Mouse (Mus musculus) MEL (cell line): ENCODE results near the gene Pigb. TPM values are rescaled to one million over a fixed set of nuclear protein-coding genes. Genes with fewer than 3 reads are reported as not detected.

Source experiments
- DNase-seq: peaks from one replicate; pipeline ENCODE4 v3.0.0; 2011; ENCODE audit warnings: low read depth, low spot score
- H3K27ac ChIP-seq: 2 replicates; pipeline ENCODE4 v1.5.1; 2012; ENCODE audit warnings: low read depth, mild to moderate bottlenecking, control low read depth, low read length, moderate library complexity; ENCODE audit not compliant: control insufficient read depth
- H3K27me3 ChIP-seq, 2 experiments: fragments of 150-350 bp in 1 of 2; sonication (generic) in 1 of 2; 2 replicates each; pipeline ENCODE4 v1.6.1; 2012; ENCODE audit warnings: low read length in 2 of 2, mild to moderate bottlenecking in 2 of 2, improper control_type of control experiment in 1 of 2, moderate library complexity in 1 of 2; ENCODE audit not compliant: insufficient read depth in 2 of 2, control insufficient read depth in 1 of 2
- H3K36me3 ChIP-seq, 2 experiments: 2 replicates each; pipeline ENCODE4 v1.6.1; 2012 to 2014; ENCODE audit warnings: low read length in 2 of 2, improper control_type of control experiment in 1 of 2, inconsistent platforms in 1 of 2, mild to moderate bottlenecking in 1 of 2; ENCODE audit not compliant: insufficient read depth in 2 of 2, control insufficient read depth in 1 of 2
- H3K4me1 ChIP-seq, 2 experiments: fragments of 150-350 bp in 1 of 2; sonication (generic) in 1 of 2; 2 replicates each; pipeline ENCODE4 v1.6.1; 2012; ENCODE audit warnings: low read length in 2 of 2, improper control_type of control experiment in 1 of 2, mild to moderate bottlenecking in 1 of 2; ENCODE audit not compliant: insufficient read depth in 2 of 2, control insufficient read depth in 1 of 2
- H3K4me3 ChIP-seq, 2 experiments: fragments of 150-350 bp in 1 of 2; sonication (generic) in 1 of 2; 2 replicates each; pipeline ENCODE4 v1.5.1; 2012; ENCODE audit warnings: low read depth in 2 of 2, low read length in 2 of 2, mild to moderate bottlenecking in 2 of 2, moderate library complexity in 2 of 2, control low read depth in 1 of 2, improper control_type of control experiment in 1 of 2; ENCODE audit not compliant: control insufficient read depth in 1 of 2, insufficient read depth in 1 of 2
- H3K79me2 ChIP-seq: 2 replicates; pipeline ENCODE4 v1.6.1; 2012; ENCODE audit warnings: mild to moderate bottlenecking, low read length, moderate library complexity; ENCODE audit not compliant: control insufficient read depth, poor library complexity, insufficient read depth
- H3K9ac ChIP-seq: 2 replicates; pipeline ENCODE4 v1.6.1; 2012; ENCODE audit warnings: low read depth, mild to moderate bottlenecking, control low read depth, low read length, moderate library complexity; ENCODE audit not compliant: control insufficient read depth, poor library complexity, severe bottlenecking
- H3K9me3 ChIP-seq: fragments of 150-350 bp; sonication (generic); replicated peaks from 2 replicates; pipeline ENCODE4 v1.6.1; 2012; ENCODE audit warnings: mild to moderate bottlenecking, low read length, improper control_type of control experiment, moderate library complexity; ENCODE audit not compliant: insufficient read depth
- BHLHE40 ChIP-seq: IDR thresholded peaks from 2 replicates; pipeline ENCODE4 v1.6.1; 2012; ENCODE audit warnings: low read depth, mild to moderate bottlenecking, inconsistent platforms, low read length, improper control_type of control experiment, borderline replicate concordance
- CHD1 ChIP-seq: IDR thresholded peaks from 2 replicates; pipeline ENCODE4 v1.6.1; 2012; ENCODE audit warnings: low read depth, mild to moderate bottlenecking, inconsistent platforms, low read length, improper control_type of control experiment
- CHD2 ChIP-seq: IDR thresholded peaks from 2 replicates; pipeline ENCODE4 v1.6.1; 2011; ENCODE audit warnings: low read length, improper control_type of control experiment
- CTCF ChIP-seq, 3 experiments: IDR thresholded peaks in 2 of 3; conservative IDR thresholded peaks in 1 of 3; 2 replicates each; pipeline ENCODE4 v1.5.1; 2011 to 2012; ENCODE audit warnings: low read length in 3 of 3, low read depth in 2 of 3, mild to moderate bottlenecking in 2 of 3, improper control_type of control experiment in 1 of 3, inconsistent platforms in 1 of 3, mixed read lengths in 1 of 3, moderate library complexity in 1 of 3; ENCODE audit not compliant: control insufficient read depth in 1 of 3, insufficient read depth in 1 of 3, poor library complexity in 1 of 3, severe bottlenecking in 1 of 3
- E2F4 ChIP-seq: IDR thresholded peaks from 2 replicates; pipeline ENCODE4 v1.6.1; 2011; ENCODE audit warnings: low read depth, low read length, improper control_type of control experiment, borderline replicate concordance
- EP300 ChIP-seq, 2 experiments: IDR thresholded peaks; 2 replicates each; pipeline ENCODE4 v1.6.1; 2011; ENCODE audit warnings: improper control_type of control experiment in 2 of 2, low read length in 2 of 2, low read depth in 1 of 2, mild to moderate bottlenecking in 1 of 2
- ETS1 ChIP-seq: IDR thresholded peaks from 2 replicates; pipeline ENCODE4 v1.6.1; 2012; ENCODE audit warnings: low read depth, mild to moderate bottlenecking, inconsistent platforms, low read length, improper control_type of control experiment, moderate library complexity
- GATA1 ChIP-seq: IDR thresholded peaks from 2 replicates; pipeline ENCODE4 v1.6.1; 2011; ENCODE audit warnings: low read depth, low read length, improper control_type of control experiment
- HCFC1 ChIP-seq: IDR thresholded peaks from 2 replicates; pipeline ENCODE4 v1.6.1; 2012; ENCODE audit warnings: low read depth, mild to moderate bottlenecking, inconsistent platforms, low read length, improper control_type of control experiment, moderate library complexity
- JUND ChIP-seq: IDR thresholded peaks from 2 replicates; pipeline ENCODE4 v1.6.1; 2011; ENCODE audit warnings: low read depth, mild to moderate bottlenecking, improper control_type of control experiment, low read length
- KAT2A ChIP-seq: conservative IDR thresholded peaks from 2 replicates; pipeline ENCODE4 v1.6.1; 2012; ENCODE audit warnings: low read depth, low read length, improper control_type of control experiment, inconsistent platforms
- MAFK ChIP-seq: IDR thresholded peaks from 2 replicates; pipeline ENCODE4 v1.6.1; 2011; ENCODE audit warnings: low read depth, mild to moderate bottlenecking, low read length, improper control_type of control experiment, borderline replicate concordance
- MAX ChIP-seq: IDR thresholded peaks from 2 replicates; pipeline ENCODE4 v1.6.1; 2011; ENCODE audit warnings: low read length, improper control_type of control experiment
- MAZ ChIP-seq: IDR thresholded peaks from 2 replicates; pipeline ENCODE4 v1.6.1; 2012; ENCODE audit warnings: low read depth, mild to moderate bottlenecking, inconsistent platforms, low read length, improper control_type of control experiment
- MEF2A ChIP-seq: IDR thresholded peaks from 2 replicates; pipeline ENCODE4 v1.6.1; 2014; ENCODE audit warnings: low read depth, mild to moderate bottlenecking, inconsistent platforms, low read length, improper control_type of control experiment; ENCODE audit not compliant: poor library complexity, insufficient replicate concordance, severe bottlenecking; ENCODE audit errors: extremely low read depth
- MXI1 ChIP-seq: IDR thresholded peaks from 2 replicates; pipeline ENCODE4 v1.6.1; 2011; ENCODE audit warnings: mild to moderate bottlenecking, low read depth, low read length, improper control_type of control experiment
- MYB ChIP-seq: IDR thresholded peaks from 2 replicates; pipeline ENCODE4 v1.6.1; 2011; ENCODE audit warnings: mild to moderate bottlenecking, low read depth, low read length, improper control_type of control experiment
- MYC ChIP-seq: IDR thresholded peaks from 2 replicates; pipeline ENCODE4 v1.6.1; 2011; ENCODE audit warnings: low read depth, mild to moderate bottlenecking, low read length, improper control_type of control experiment, moderate library complexity
- NELFE ChIP-seq: IDR thresholded peaks from 2 replicates; pipeline ENCODE4 v1.6.1; 2011; ENCODE audit warnings: low read depth, low read length, improper control_type of control experiment
- NRF1 ChIP-seq: IDR thresholded peaks from 2 replicates; pipeline ENCODE4 v1.6.1; 2014; ENCODE audit warnings: low read depth, mild to moderate bottlenecking, inconsistent platforms, low read length, improper control_type of control experiment, moderate library complexity; ENCODE audit not compliant: poor library complexity, insufficient read depth, severe bottlenecking
- POLR2A ChIP-seq, 2 experiments: IDR thresholded peaks; 2 replicates each; pipeline ENCODE4 v1.6.1; 2011 to 2012; ENCODE audit warnings: low read length in 2 of 2, mild to moderate bottlenecking in 2 of 2, control low read depth in 1 of 2, improper control_type of control experiment in 1 of 2, low read depth in 1 of 2, moderate library complexity in 1 of 2; ENCODE audit not compliant: control insufficient read depth in 1 of 2, insufficient read depth in 1 of 2, poor library complexity in 1 of 2
- POLR2AphosphoS2 ChIP-seq: IDR thresholded peaks from 2 replicates; pipeline ENCODE4 v1.6.1; 2011; ENCODE audit warnings: low read length, improper control_type of control experiment
- POLR2AphosphoS5 ChIP-seq: IDR thresholded peaks from 2 replicates; pipeline ENCODE4 v1.6.1; 2012; ENCODE audit warnings: low read depth, borderline replicate concordance, mild to moderate bottlenecking, inconsistent platforms, low read length, moderate library complexity, mixed read lengths
- RAD21 ChIP-seq: IDR thresholded peaks from 2 replicates; pipeline ENCODE4 v1.6.1; 2011; ENCODE audit warnings: mild to moderate bottlenecking, low read depth, low read length, improper control_type of control experiment
- RCOR1 ChIP-seq: IDR thresholded peaks from 2 replicates; pipeline ENCODE4 v1.6.1; 2012; ENCODE audit warnings: low read depth, mild to moderate bottlenecking, inconsistent platforms, low read length, improper control_type of control experiment
- SMC3 ChIP-seq: IDR thresholded peaks from 2 replicates; pipeline ENCODE4 v1.6.1; 2011; ENCODE audit warnings: low read depth, low read length, improper control_type of control experiment
- TAL1 ChIP-seq: IDR thresholded peaks from 2 replicates; pipeline ENCODE4 v1.6.1; 2012; ENCODE audit warnings: mild to moderate bottlenecking, inconsistent platforms, low read length, moderate library complexity, mixed read lengths
- TBP ChIP-seq: IDR thresholded peaks from 2 replicates; pipeline ENCODE4 v1.8.0; 2011; ENCODE audit warnings: low read depth, low read length, improper control_type of control experiment
- TCF12 ChIP-seq: IDR thresholded peaks from 2 replicates; pipeline ENCODE4 v1.6.1; 2014; ENCODE audit warnings: low read depth, mild to moderate bottlenecking, inconsistent platforms, low read length, improper control_type of control experiment, moderate library complexity
- UBTF ChIP-seq: IDR thresholded peaks from 2 replicates; pipeline ENCODE4 v1.6.1; 2012; ENCODE audit warnings: low read depth, mild to moderate bottlenecking, inconsistent platforms, low read length, improper control_type of control experiment, moderate library complexity, borderline replicate concordance; ENCODE audit not compliant: insufficient read depth
- USF2 ChIP-seq, 2 experiments: IDR thresholded peaks; 2 replicates each; pipeline ENCODE4 v1.6.1; 2011 to 2012; ENCODE audit warnings: improper control_type of control experiment in 2 of 2, low read length in 2 of 2, borderline replicate concordance in 1 of 2, inconsistent platforms in 1 of 2, low read depth in 1 of 2, mild to moderate bottlenecking in 1 of 2; ENCODE audit not compliant: insufficient read depth in 1 of 2
- ZC3H11A ChIP-seq: IDR thresholded peaks from 2 replicates; pipeline ENCODE4 v1.6.1; 2012; ENCODE audit warnings: low read depth, mild to moderate bottlenecking, inconsistent platforms, low read length, improper control_type of control experiment
- ZKSCAN1 ChIP-seq: IDR thresholded peaks from 2 replicates; pipeline ENCODE4 v1.6.1; 2012; ENCODE audit warnings: low read depth, mild to moderate bottlenecking, inconsistent platforms, low read length, improper control_type of control experiment, moderate library complexity
- ZMIZ1 ChIP-seq: IDR thresholded peaks from 2 replicates; pipeline ENCODE4 v1.6.1; 2012; ENCODE audit warnings: low read depth, mild to moderate bottlenecking, inconsistent platforms, low read length, improper control_type of control experiment, moderate library complexity
- ZNF384 ChIP-seq: IDR thresholded peaks from 2 replicates; pipeline ENCODE4 v1.6.1; 2012; ENCODE audit warnings: low read depth, mild to moderate bottlenecking, inconsistent platforms, low read length, improper control_type of control experiment
- polyA plus RNA-seq, 2 experiments: library from polyadenylated mRNA; stranded (reverse) in 1 of 2; unstranded in 1 of 2; fragments of >175 nt in 1 of 2; fragments of >200 nt in 1 of 2; gene quantifications; 2 replicates each; pipeline versions ENCODE4 v1.2.1 to v1.2.4; 2012; ENCODE audit warnings: low replicate concordance in 2 of 2, low read depth in 1 of 2; ENCODE audit not compliant: insufficient read length in 2 of 2, insufficient read depth in 1 of 2, missing spikeins in 1 of 2
- total RNA-seq: library from RNA; depleted of rRNA; stranded (reverse); fragments of 300-350 nt; gene quantifications from 2 replicates; pipeline ENCODE4 v1.2.3, GENCODE M21; 2012

Gene Pigb
- total and polyA plus RNA-seq, 3 experiments, result 3.7 to 12.0 TPM; not detected in 1

DNA sequence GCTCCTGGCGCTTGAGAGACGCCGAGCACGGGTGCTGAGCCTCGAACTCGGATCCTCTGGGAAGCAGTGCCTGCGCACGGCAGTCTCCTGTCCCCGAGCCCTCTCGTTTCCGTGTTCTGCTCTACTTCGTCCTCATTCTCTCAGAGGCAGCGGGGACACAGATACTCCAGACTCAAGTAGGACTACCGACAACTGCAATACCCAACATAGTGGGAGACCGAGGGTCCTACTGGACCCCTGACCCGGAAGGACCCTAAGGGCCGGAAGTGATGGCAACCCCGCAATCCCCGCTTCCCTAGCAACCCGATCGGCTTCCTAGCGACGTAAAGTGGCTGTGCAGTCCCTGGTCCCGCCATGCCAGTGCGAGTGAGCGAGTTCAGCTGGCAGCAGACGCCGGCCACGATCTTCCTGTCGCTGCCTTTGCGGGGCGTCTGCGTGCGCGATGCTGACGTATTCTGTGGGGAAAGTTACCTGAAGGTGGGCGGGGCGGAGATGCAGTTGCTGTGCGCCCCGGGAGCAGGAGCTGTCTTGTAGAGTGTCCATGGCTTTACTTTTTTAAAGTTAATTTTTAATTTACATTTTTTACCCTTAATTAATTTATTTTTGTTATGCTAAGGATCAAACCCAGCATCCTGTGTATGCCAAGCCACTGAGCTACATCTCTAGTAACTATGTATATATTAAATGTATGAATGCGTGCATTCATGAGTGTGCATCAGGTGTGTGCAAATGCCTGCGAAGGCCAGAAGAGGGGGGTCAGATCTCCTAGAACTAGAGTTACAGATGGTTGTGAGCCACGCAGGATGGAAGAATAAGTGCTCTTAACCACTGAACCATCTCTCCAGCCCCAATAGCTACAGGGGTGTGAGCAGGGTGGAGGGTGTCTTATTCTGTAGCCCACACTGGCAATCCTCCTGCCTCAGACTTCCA is 81.4 kb downstream of the Pigb start, which contains the start of the genes Dyx1c1 and Gm44503:
Gene Dyx1c1 (plus strand): TSS at position 265 of the 930 bp plus-strand sequence.
Gene Gm44503 (plus strand): TSS at position 332 of the 930 bp plus-strand sequence.
- H3K27ac ChIP-seq, result peak within 1 kb of the TSS; percentile 51
- DNase-seq, result peak; percentile 91
- no peak for TF ChIP-seq UBTF
- no peak for TF ChIP-seq POLR2AphosphoS2
- TF ChIP-seq SMC3, result no peak
- peak; percentile 52 for TF ChIP-seq MAX
- TF ChIP-seq ZKSCAN1, result no peak
- TF ChIP-seq BHLHE40, result no peak
- no peak for TF ChIP-seq MYB
- no peak for TF ChIP-seq TAL1
- no peak for TF ChIP-seq ZC3H11A
- no peak for TF ChIP-seq MAZ
- TF ChIP-seq NRF1, result peak; percentile 25; the same call in 1 of the 2 replicates
- TF ChIP-seq NELFE, result peak; percentile 75
- TF ChIP-seq RCOR1, result peak; percentile 48; the same call in 1 of the 2 replicates
- no peak for TF ChIP-seq MEF2A
- peak; percentile 95 for TF ChIP-seq MXI1
- TF ChIP-seq MYC, result peak; percentile 67; the same call in 1 of the 2 replicates
- TF ChIP-seq E2F4, result no peak
- TF ChIP-seq USF2 (IDR thresholded peaks at IDR 0.05; ENCODE audit: borderline replicate concordance in 1 of 2, insufficient read depth in 1 of 2, low read depth in 1 of 2, low read length in 2 of 2), result no peak
- TF ChIP-seq CHD2, result no peak
- TF ChIP-seq EP300 (IDR thresholded peaks at IDR 0.05; ENCODE audit: low read depth in 1 of 2, low read length in 2 of 2), result no peak
- TF ChIP-seq TCF12, result no peak; the same call in 1 of the 2 replicates
- no peak for TF ChIP-seq RAD21
- no peak; the same call in 1 of the 2 replicates for TF ChIP-seq KAT2A
- no peak for TF ChIP-seq MAFK
- no peak for TF ChIP-seq ZMIZ1
- peak; percentile 47 to 77; a peak in 3 of 4 replicates for TF ChIP-seq POLR2A (IDR thresholded peaks at IDR 0.05; ENCODE audit: control insufficient read depth in 1 of 2, insufficient read depth in 1 of 2, low read depth in 1 of 2, low read length in 2 of 2, poor library complexity in 1 of 2)
- TF ChIP-seq POLR2AphosphoS5, result no peak
- 0 out of 2 replicates have a peak, but pooled peaks have one; percentile 8 for TF ChIP-seq GATA1
- TF ChIP-seq JUND, result no peak
- no peak for TF ChIP-seq CHD1
- peak; percentile 30; the same call in 1 of the 2 replicates for TF ChIP-seq ETS1
- TF ChIP-seq HCFC1, result peak; percentile 88
- TF ChIP-seq TBP, result peak; percentile 72
- TF ChIP-seq CTCF (IDR thresholded peaks at IDR 0.05 in 2 of 3, conservative IDR thresholded peaks at IDR 0.05 in 1 of 3; ENCODE audit: control insufficient read depth in 1 of 3, insufficient read depth in 1 of 3, low read depth in 2 of 3, low read length in 3 of 3, poor library complexity in 1 of 3, severe bottlenecking in 1 of 3), result no peak
- no peak for TF ChIP-seq ZNF384

More for the DNA sequence above, 81.4 kb downstream of the Pigb start, which contains the start of the genes Dyx1c1 and Gm44503:
- peaks cover 2 to 11% of the 10 kb centered on the region in 2 experiments; a peak in 3 of 4 replicates for H3K4me1 ChIP-seq
- peak within 1 kb of the TSS; percentile 92 to 94 for H3K4me3 ChIP-seq
- H3K9me3 ChIP-seq, result no peaks in the 10 kb centered on the region
- H3K36me3 ChIP-seq, result peaks cover 0 to 4% of the 10 kb centered on the region in 2 experiments; a peak in 2 of 4 replicates
- H3K27me3 ChIP-seq, result no peaks in the 10 kb centered on the region
- peak within 1 kb of the TSS; percentile 70 for H3K9ac ChIP-seq
- no peaks in the 10 kb centered on the region; the same call in 1 of the 2 replicates for H3K79me2 ChIP-seq
